Mouse (Mus musculus): ENCODE results near the gene Trip11.

- peak; percentile 92 for TF ChIP-seq CTCF (IDR thresholded peaks at IDR 0.05; ENCODE audit: low read depth)
- no peak for TF ChIP-seq EP300 (IDR thresholded peaks at IDR 0.05; ENCODE audit: low read depth)
These were observed 45.0 kb upstream of the Trip11 start, which contains the start of gene Atxn3 for GRCm38 (mm10) chr12:101957942-101958544.

Measured in liver, postnatal 0 days (tissue).